In genomic region chr5:84153095-84153494, GRCm38 (mm10) we compare ENCODE assay signal across 12 mouse cellular contexts.
DNase-seq lines count a peak whose midpoint lies in the region; ATAC-seq lines count a peak whose summit lies in the region.
"Had no signal": no experiment of that assay in that cellular context is flagged by ENCODE, and none has a peak within 500 bp of the region (broad histone marks: within the 10 kb centered on the region; RNA-seq: fewer than 3 reads in every experiment).

No protein-coding gene starts in this region.

- WGBS in forebrain, embryonic 13.5 days, result 34% methylated on average over 2 of the region's 2 CpGs
- 56% methylated on average over 2 of the region's 2 CpGs for WGBS in neural tube, embryonic 15.5 days

- H3K9me3 ChIP-seq in forebrain, embryonic 13.5 days (replicated peaks), result no peaks in the 10 kb centered on the region
- no peaks in the 10 kb centered on the region for H3K9me3 ChIP-seq in neural tube, embryonic 15.5 days (replicated peaks)
- H3K9me3 ChIP-seq: limb, embryonic 13.5 days; megakaryocyte, embryonic 14.5 days had no signal

- no peak overlapping the region for H3K9ac ChIP-seq in forebrain, embryonic 13.5 days
- no peak overlapping the region for H3K9ac ChIP-seq in neural tube, embryonic 15.5 days (replicated peaks)
- H3K9ac ChIP-seq: limb, embryonic 13.5 days had no signal

- H3K4me1 ChIP-seq in forebrain, embryonic 13.5 days, result peaks cover 8% of the 10 kb centered on the region; the same call in 1 of the 2 replicates
- H3K4me1 ChIP-seq in neural tube, embryonic 15.5 days, result no peaks in the 10 kb centered on the region
- H3K4me1 ChIP-seq: megakaryocyte, embryonic 14.5 days had no signal

- DNase-seq in cerebellum, postnatal 25 days, result peak; percentile 8 to 28
- DNase-seq in layer of hippocampus, adult 8-10 months (ENCODE audit: low spot score in 2 of 2), result peak; percentile 61 to 67
- DNase-seq in spleen, postnatal 14 days (ENCODE audit: low spot score in 2 of 2), result no peak
- no peak for DNase-seq in adrenal gland, postnatal 4 days (ENCODE audit: low spot score in 2 of 2)
- DNase-seq: gastrocnemius, postnatal 14 days had no signal

- H3K4me3 ChIP-seq in forebrain, embryonic 13.5 days, result no peak overlapping the region
- H3K4me3 ChIP-seq in neural tube, embryonic 15.5 days (replicated peaks), result no peak overlapping the region
- H3K4me3 ChIP-seq: limb, embryonic 13.5 days; megakaryocyte, embryonic 14.5 days had no signal

- H3K27ac ChIP-seq in forebrain, embryonic 13.5 days, result no peak overlapping the region
- H3K27ac ChIP-seq in neural tube, embryonic 15.5 days (replicated peaks), result no peak overlapping the region
- H3K27ac ChIP-seq: limb, embryonic 13.5 days had no signal

- no peak overlapping the region for H3K4me2 ChIP-seq in forebrain, embryonic 13.5 days
- H3K4me2 ChIP-seq in neural tube, embryonic 15.5 days, result no peak overlapping the region
- H3K4me2 ChIP-seq: limb, embryonic 13.5 days had no signal

- H3K36me3 ChIP-seq in forebrain, embryonic 13.5 days (ENCODE audit: poor library complexity, severe bottlenecking), result no peaks in the 10 kb centered on the region
- H3K36me3 ChIP-seq in neural tube, embryonic 15.5 days, result no peaks in the 10 kb centered on the region
- H3K36me3 ChIP-seq: limb, embryonic 13.5 days had no signal

- H3K27me3 ChIP-seq in forebrain, embryonic 13.5 days, result no peaks in the 10 kb centered on the region
- no peaks in the 10 kb centered on the region for H3K27me3 ChIP-seq in neural tube, embryonic 15.5 days (replicated peaks)
- H3K27me3 ChIP-seq: limb, embryonic 13.5 days; megakaryocyte, embryonic 14.5 days had no signal

- no peak for ATAC-seq in cerebellum, adult (ENCODE audit: insufficient number of reproducible peaks, low FRiP score, low TSS enrichment)
- peak; percentile 96 for ATAC-seq in forebrain, embryonic 13.5 days
- peak; percentile 86 for ATAC-seq in neural tube, embryonic 15.5 days (ENCODE audit: low FRiP score)
- no peak for ATAC-seq in inflammation-experienced regulatory T-cells, adult 6 months
- ATAC-seq: intestine, embryonic 16.5 days had no signal

Comparison
In these comparisons a context has a peak if more than half of its experiments do, and no peak if none do; other contexts are left out.
1. DNase-seq: peak in cerebellum, postnatal 25 days (2 of 2) and layer of hippocampus, adult 8-10 months (2 of 2); none in spleen, postnatal 14 days (0 of 2) and adrenal gland, postnatal 4 days (0 of 2).
2. ATAC-seq: peak in forebrain, embryonic 13.5 days (single experiment) and neural tube, embryonic 15.5 days (single experiment); none in cerebellum, adult (single experiment) and inflammation-experienced regulatory T-cells, adult 6 months (single experiment).